Mouse (Mus musculus): ENCODE measurements around the gene Gm19684.
"Not testable (repeated sequence)": the region's sequence is repeated elsewhere in the genome, so short reads cannot be mapped to it uniquely, and the experiment has no call there.

Gm19684 gene

DNA sequence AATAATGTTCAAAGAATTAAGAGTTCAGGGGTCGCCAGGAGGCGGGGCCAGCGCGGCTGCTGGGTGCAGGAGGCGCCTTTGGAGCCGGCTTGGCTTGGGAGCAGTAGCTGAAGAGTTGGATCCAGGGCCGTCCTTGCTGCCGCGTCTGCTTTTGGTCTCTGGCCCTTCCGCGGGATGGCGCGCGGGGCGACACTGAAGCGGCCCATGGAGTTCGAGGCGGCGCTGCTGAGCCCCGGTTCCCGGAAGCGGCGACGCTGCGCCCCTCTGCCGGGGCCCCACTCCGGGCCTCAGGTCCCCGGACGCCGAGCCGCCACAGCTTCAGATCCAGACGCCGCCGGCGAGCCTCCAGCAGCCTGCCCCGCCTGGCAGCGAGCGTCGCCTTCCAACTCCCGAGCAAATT, 57.5 kb downstream of the Gm19684 start:
- not testable (repeated sequence) for DNase-seq
